Mouse (Mus musculus): Measurements from ENCODE around the gene Card14.
"Not testable (repeated sequence)": the region's sequence is repeated elsewhere in the genome, so short reads cannot be mapped to it uniquely, and the experiment has no call there.

Card14 gene

DNA sequence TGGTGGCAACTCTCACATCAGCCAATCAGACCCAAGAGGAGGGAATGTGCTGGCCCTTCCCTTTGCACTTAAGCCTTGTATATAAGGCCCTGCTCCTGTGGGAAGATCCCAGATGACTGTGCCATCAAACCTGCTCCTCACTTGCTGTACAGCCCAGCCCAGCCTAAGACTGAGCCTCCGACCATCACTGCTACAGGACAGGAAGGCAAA, at the start of gene Card14:
TSS of gene Card14 (plus strand) at position 111 of the 210 bp plus-strand sequence.
- DNase-seq: no peak

- DNase-seq: no peak
Observed at GRCm38 (mm10) chr11:119258216-119258571, 49.4 kb upstream of the Card14 start.

DNA sequence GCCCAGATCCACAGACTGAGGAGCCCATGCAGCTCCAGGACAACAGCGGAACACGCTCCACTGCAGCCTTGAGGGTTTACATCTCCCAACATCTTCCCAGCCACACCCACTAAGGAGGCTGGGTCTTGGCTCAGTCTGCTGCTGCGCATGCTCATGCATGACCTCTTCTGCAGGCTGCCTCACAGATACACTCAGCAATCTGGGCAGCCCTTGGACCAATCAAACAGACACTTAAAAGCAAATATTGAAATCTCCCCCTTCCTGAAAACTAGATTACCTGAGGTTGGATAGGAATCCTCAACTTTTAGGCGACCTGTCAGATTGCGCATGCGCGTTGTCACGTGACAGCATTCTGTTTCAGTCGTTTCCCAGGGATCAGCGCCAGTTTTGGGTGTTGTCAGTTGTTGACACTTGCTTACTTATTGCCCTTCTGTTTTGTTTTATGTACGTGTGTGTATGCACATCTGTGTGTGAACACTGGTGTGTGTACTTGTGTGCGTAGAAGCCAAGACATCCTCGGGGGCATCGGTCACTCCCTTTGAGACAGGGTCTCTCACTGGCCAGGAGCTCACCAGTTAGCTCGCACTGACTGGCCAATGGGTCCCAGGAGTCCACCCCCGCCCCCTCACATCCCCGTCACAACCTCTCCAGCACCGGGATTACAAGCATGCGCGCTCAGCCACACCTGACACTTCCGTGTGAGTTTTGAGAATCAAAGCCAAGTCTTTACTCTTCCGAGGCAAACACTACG, 48.8 kb upstream of the Card14 start:
- peak; percentile 62 for DNase-seq

- DNase-seq: no peak
Observed at GRCm38 (mm10) chr11:119259977-119260376, 47.6 kb upstream of the Card14 start.

DNA sequence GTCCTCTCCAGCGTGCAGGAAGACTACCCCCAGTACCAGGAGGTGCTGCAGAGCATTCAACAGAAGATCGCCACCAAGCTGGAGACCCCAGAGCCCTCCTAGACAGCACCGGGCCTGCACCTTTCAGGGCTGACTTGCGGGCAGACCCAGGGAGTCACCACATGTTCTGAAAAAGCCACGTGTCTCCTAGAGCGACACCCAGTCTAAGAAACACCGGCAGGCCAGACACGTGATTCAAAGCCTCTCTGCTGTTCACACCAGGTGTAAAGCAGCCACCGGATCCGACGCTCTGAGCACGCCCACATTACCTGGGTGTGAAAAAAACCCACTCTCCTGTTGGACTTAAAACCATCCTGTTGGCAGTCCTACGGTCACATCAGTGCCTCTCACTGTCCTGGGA, 43.2 kb upstream of the Card14 start:
- no peak for DNase-seq

DNA sequence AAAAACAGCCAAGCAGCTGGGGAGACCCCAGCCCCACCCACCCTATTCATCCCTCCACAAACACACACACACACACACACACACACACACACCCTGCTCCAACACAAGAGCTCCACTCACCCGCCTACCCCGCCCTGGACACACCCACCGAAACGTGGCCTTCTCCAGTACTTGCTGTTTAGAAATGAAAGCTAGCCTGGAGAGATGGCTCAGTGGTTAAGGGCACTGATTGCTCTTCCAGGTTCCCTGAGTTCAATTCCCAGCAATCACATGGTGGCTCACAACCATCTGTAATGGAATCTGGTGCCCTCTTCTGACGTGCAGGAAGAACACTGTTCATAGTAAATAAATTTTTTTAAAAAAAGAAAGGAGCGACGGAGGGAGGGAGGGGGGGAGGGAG, 41.8 kb upstream of the Card14 start:
- DNase-seq: no peak

DNA sequence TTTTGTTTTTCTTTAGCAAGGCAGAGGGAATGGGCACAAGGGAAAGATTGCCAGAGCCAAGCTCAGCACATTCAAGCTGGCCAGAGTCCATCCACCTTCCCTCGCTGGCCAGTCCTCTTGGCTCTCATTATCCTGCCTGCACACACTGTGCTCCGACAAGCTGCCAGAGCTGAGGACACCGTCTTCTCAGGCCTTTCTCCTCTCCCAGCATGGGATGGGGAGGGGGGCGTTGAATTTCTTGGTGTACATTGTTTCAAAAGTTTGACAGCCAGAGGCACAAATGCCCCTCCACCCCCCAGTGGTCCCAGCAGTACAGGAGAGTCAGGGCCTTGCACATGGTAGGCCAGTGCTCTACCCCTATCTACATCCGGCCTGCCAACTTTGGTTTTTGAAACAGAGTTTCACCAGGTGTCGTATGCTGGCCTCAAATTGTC, 40.3 kb upstream of the Card14 start:
- DNase-seq: peak; percentile 79

DNA sequence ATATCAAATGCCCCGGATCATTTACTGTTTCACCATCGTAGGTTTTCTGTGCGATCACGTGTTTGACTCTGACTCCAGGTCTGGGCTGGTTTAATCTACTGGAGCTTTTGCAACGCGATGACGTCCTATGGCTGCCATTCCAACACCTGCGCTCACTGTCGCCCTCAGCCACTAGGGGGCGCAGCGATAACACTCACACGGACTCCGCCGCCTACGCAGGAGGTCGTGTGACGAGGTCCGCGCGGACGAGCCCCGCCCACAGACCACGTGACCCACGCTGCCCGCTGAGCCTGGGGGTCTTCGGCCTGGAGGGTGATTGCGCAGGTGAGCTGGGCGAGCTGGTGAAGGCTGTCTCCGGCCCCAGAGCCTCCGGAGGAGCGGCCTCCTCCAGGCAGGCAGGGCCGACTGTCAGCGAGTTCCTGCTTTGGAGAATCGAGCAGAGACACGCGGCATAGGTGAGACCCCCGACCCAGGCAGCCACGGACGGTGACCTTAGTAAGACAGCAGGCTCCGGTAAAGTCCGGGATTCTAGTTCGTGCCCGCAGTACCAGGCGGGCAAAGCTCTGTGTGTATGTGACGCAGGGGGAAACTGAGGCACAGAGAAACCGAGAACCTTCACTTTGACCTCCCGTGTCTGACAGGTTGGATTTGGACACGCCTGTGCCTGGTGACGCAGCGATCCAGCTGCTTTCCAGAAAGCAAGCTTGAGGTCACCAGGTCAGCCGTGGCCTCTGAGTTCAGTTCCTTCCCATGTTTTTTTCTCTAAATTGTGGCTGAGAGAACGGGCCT, 39.6 kb upstream of the Card14 start, which contains the start of gene Gaa:
TSS of gene Gaa (plus strand) at position 120 of the 789 bp plus-strand sequence.
- DNase-seq: peak; percentile 96

- DNase-seq: no peak
Observed at GRCm38 (mm10) chr11:119268557-119269195, 38.9 kb upstream of the Card14 start.

- DNase-seq: not testable (repeated sequence)
Observed at GRCm38 (mm10) chr11:119272492-119272891, 35.1 kb upstream of the Card14 start.

- DNase-seq: no peak
Observed at GRCm38 (mm10) chr11:119273186-119273930, 34.2 kb upstream of the Card14 start.

DNA sequence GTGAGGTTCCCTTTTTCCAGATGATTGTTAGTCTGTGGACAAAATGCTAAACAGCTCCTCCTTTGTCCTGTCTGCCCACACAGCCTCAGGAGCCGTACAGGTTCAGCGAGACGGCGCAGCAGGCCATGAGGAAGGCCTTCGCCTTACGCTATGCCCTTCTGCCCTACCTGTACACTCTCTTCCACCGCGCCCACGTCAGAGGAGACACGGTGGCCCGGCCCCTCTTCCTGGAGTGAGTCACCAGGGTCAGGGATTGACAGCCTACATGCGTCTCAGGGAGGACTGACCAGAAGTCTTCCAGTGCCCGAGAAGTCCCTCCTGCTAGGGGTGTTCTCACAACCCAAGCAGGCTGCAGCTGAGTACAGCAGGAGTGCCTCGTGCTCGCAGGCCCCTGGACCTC, 26.5 kb upstream of the Card14 start:
- DNase-seq: no peak

DNA sequence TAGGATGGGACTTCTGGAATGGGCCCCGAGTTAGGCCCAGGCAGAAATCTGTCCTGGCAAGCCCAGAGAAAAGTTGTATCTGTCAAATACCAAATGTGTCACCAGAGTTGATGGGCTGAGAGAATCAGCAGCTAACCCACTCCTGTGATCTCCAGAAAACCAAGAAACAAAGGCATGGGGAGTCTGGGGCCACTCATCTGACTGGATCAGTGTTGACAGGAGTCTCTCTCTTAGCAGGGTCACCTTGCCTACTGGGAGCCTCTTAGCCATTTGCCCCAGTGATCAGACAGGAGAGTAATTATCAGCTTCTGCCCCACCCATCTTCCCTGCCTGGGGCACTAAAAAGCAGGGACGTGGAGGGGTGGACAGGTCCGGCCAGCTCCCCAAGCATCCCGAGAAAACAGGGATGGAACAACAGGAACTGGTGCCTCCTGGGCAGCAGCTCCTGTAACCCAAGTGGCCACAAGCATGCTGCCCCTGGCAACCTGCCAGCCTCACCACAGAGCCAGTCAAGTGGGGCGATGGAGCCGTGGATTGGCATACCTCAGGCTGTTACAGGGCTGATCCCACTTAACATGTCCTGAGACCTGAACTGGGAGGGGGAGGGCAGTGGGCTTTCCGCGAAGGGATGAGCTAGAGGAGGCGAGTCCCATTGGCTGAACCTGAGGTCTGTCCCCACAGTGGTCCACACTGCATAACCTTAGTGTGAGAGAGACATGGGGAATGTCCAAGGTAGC, 21.6 kb upstream of the Card14 start:
- no peak for DNase-seq

DNA sequence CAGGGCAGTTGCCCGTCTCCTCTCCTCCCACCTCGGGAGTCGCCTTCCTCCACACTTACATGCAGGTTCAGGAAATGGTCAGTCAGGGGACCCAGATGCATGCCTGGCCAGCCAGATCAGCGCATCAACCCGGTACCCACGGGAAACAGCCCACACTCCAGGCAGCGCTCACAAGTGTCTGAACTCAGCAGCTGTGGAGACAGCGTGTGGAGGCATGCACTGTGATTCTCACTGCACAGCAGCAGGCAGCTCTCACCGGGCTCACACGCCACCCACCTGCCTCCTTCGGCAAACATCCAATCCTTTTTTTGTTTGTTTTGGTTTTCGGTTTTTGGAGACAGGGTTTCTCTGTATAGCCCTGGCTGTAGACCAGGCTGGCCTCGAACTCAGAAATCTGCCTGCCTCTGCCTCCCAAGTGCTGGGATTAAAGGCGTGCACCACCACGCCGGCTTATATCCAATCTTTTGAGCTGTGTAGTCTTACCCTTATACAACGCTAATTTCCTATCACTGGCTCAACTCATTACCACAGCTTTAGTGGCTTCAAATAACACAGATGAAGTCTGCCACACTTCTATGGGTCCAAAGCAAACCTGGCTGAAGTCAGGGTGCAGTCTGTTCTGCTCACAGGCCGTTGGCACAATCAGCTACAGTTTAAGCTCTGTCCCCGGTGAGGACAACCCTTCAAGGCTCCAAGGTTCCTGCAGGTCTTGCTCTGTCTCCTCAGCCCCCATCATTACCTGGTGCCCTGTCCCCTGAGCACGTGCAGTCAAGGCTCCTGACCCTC, 20.2 kb upstream of the Card14 start:
- no peak for DNase-seq

- not testable (repeated sequence) for DNase-seq
Observed at GRCm38 (mm10) chr11:119292861-119293260, 14.7 kb upstream of the Card14 start.

GRCm38 (mm10) chr11:119297996-119298395, 9.6 kb upstream of the Card14 start:
- DNase-seq: no peak

- no peak for DNase-seq
Observed at GRCm38 (mm10) chr11:119298917-119299316, 8.7 kb upstream of the Card14 start.

DNA sequence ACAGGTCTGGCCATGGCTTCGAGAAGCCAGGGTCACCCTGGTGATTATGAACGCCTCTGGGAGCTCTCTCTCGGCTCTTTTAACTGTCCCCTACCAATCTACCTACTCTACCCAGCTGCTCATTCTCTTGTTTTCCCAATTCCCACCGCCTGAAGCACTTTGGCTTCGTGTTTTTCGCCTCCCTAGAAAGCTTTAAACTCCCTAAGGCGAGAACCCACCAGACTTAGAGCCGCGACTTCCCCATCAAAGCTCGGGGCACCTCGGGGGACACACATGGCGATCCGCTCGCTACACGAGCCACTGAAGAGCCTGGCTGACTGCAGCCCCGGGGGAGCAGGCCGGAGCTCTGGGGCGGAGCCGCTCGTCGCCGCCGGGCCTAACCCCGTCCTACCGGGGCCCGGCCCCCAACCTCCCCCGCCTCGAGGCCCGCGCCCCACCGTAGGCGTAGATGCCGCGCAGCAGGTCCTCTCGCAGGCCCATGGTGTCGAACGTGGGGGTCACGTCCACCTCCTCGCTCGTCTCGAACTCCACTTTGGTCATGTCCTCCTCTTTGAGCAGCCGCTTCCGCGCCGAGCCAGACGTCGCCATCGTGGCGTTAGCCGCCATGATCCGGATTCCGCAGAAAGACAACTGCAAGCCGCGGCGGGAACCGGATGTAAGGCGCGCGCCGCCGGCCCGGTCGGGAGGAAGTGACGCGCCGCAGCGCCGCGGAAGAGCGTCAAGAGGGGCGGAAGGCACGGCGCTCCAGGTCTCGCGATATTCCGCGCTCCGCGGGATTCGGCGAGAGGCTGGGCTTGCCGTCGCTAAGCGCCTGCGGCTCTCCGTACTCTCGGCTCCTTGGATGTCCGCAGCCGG, 8.0 kb upstream of the Card14 start, which contains the start of gene Eif4a3:
TSS of gene Eif4a3 (minus strand) at position 699 of the 855 bp plus-strand sequence.
- peak; percentile 94 for DNase-seq

DNA sequence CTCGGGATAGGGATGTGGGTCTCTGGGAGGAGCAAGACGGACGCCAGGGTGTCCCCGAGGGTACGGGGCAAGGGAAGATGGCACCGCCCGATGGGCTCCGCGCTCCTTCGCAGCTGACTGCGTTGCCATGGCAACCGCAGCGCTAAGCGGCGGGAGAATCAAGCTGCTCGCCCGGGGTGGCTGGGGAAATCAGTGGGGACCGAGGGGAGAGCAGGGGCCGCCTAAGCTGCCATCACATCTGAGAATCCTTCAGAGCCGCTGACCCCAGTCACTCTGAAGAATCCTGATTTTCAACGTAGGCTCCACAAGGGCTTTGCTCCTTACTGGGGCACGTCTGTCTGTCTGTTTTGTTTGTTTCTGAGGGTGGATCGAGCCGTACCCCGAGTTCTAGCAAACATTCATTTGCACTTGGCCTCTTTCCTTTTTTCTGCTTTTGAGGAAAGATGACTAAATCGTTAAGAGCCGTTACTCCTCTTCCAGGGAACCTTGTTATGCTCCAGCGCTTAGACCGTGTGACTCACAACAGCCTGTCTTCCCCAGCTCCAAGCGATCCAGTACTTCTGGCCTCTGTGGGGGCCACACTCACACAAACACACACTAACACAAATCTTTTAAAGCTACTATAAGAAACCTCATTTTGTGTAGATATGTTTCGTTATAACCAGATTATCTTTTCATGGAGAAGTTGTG, 7.2 kb upstream of the Card14 start:
- no peak for DNase-seq

DNA sequence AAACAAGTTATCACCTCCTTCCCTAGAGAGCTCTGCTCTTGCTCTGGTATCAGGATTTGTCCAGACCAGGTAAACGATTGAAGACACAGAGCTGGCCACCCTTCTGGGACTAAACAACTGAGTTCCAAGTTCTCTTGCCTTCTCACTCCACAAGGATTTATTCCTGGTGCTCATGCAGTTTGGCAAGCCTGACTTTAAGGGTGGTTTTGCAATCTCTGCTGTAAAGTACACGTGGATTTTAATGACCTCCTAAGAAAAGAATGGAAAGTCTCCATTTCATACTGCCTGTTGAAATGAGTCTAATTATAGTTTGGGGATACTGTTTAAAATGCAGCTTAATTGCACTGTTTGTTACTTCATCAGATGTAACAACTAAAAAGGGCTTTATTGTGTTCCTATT, 6.6 kb upstream of the Card14 start:
- DNase-seq: no peak

All from cerebellum, adult 11 months (tissue).